Mouse (Mus musculus): Measurements from ENCODE around the gene Gm11027. TPM values are rescaled to one million over a fixed set of nuclear protein-coding genes. Genes with fewer than 3 reads are reported as not detected.

The Gm11027 gene
- polyA plus RNA-seq, 1 experiment from 2014 or later = not detected

DNA sequence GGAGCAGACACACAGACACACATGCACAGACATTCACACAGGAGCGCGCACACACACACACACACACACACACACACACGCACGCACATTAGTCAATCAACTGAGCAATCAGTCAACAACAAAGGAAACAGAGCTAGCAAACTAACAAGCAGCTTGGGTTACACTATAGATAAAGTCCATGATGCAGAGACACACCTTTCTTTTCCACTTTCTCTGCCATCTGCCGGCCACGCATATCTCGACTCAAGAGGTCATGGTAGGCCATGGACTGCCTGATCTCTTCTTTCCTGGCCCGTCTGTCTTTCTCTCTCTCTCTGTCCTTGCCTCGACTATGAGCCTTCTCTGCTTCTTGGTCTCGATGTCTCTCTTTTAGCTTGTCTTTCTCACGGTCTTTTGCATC, 19.6 kb upstream of the Gm11027 start:
- 81% methylated on average over 11 of the region's 11 CpGs for WGBS
- ATAC-seq (ENCODE audit: insufficient number of reproducible peaks, low FRiP score) = no peak
- H3K4me1 ChIP-seq (replicated peaks) = no peaks in the 10 kb centered on the region
- H3K9ac ChIP-seq = no peak overlapping the region
- peaks cover 8% of the 10 kb centered on the region for H3K27me3 ChIP-seq (replicated peaks)
- no peak overlapping the region for H3K4me2 ChIP-seq
- H3K9me3 ChIP-seq (replicated peaks) = no peaks in the 10 kb centered on the region
- no peak overlapping the region for H3K4me3 ChIP-seq
- H3K36me3 ChIP-seq = peaks cover 3% of the 10 kb centered on the region; the same call in 1 of the 2 replicates
- no peak overlapping the region for H3K27ac ChIP-seq (ENCODE audit: poor library complexity, severe bottlenecking)

GRCm38 (mm10) chr12:116258321-116258720, 16.9 kb upstream of the Gm11027 start:
- no peaks in the 10 kb centered on the region for H3K4me1 ChIP-seq (replicated peaks)
- no peak for ATAC-seq (ENCODE audit: insufficient number of reproducible peaks, low FRiP score)

GRCm38 (mm10) chr12:116262555-116263341, 12.4 kb upstream of the Gm11027 start, which contains the start of gene Wdr60:
Gene Wdr60, minus strand, starts transcription at chr12:116263022.
- H3K4me1 ChIP-seq (replicated peaks) = peaks cover 6% of the 10 kb centered on the region; the same call in 1 of the 2 replicates
- H3K4me3 ChIP-seq = peak within 1 kb of the TSS; percentile 64
- H3K27ac ChIP-seq (ENCODE audit: poor library complexity, severe bottlenecking) = no peak within 1 kb of the TSS
- ATAC-seq (ENCODE audit: insufficient number of reproducible peaks, low FRiP score) = peak; percentile 96
- H3K27me3 ChIP-seq (replicated peaks) = peaks cover 35% of the 10 kb centered on the region
- H3K9ac ChIP-seq = peak within 1 kb of the TSS; percentile 74
- H3K4me2 ChIP-seq = peak within 1 kb of the TSS; percentile 72
- 4% methylated on average over 47 of the region's 47 CpGs for WGBS
- no peaks in the 10 kb centered on the region for H3K9me3 ChIP-seq (replicated peaks)
- H3K36me3 ChIP-seq = no peaks in the 10 kb centered on the region

More at GRCm38 (mm10) chr12:116258321-116258720, 16.9 kb upstream of the Gm11027 start:
- Histone ChIP-seq H3K9me3 (replicated peaks) (no peaks in the 10 kb centered on the region), H3K27ac (ENCODE audit: poor library complexity, severe bottlenecking) (no peak overlapping the region), H3K36me3 (peaks cover 3% of the 10 kb centered on the region; the same call in 1 of the 2 replicates), H3K4me2 (no peak overlapping the region), H3K4me3 (no peak overlapping the region), H3K27me3 (replicated peaks) (peaks cover 15% of the 10 kb centered on the region), H3K9ac (no peak overlapping the region)
- WGBS = 82% methylated on average over 2 of the region's 2 CpGs

GRCm38 (mm10) chr12:116264756-116265155, 10.4 kb upstream of the Gm11027 start:
- ATAC-seq (ENCODE audit: insufficient number of reproducible peaks, low FRiP score) = no peak
- Histone ChIP-seq H3K27me3 (replicated peaks) (peaks cover 39% of the 10 kb centered on the region), H3K27ac (ENCODE audit: poor library complexity, severe bottlenecking) (no peak overlapping the region), H3K4me3 (no peak overlapping the region), H3K36me3 (no peaks in the 10 kb centered on the region), H3K9ac (no peak overlapping the region), H3K9me3 (replicated peaks) (no peaks in the 10 kb centered on the region), H3K4me1 (replicated peaks) (peaks cover 6% of the 10 kb centered on the region; the same call in 1 of the 2 replicates), H3K4me2 (no peak overlapping the region)
- WGBS = 44% methylated on average over 2 of the region's 2 CpGs

DNA sequence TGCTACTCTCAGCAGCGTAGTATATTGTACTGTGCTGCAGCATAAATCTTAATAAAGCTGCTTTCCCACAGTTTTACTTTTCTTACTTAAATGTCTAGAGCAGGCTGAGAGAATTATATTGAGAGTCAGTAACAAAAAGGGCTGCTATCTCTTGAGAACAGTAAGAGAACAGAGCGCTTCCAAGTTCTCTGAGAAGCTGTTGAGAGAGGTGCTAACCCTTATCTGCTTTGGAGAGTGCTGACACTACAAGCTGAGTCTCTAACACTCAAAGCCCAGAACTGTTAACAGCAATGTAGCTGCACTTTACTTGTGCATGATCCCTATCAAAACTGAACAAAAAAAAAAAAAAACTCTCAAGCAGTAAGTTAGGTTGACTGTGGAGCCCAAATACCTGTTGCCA, 9.9 kb upstream of the Gm11027 start:
- WGBS = 48% methylated on average over 2 of the region's 2 CpGs
- H3K27me3 ChIP-seq (replicated peaks) = peaks cover 44% of the 10 kb centered on the region
- H3K27ac ChIP-seq (ENCODE audit: poor library complexity, severe bottlenecking) = no peak overlapping the region
- H3K9ac ChIP-seq = no peak overlapping the region
- no peak overlapping the region for H3K4me3 ChIP-seq
- peaks cover 6% of the 10 kb centered on the region; the same call in 1 of the 2 replicates for H3K4me1 ChIP-seq (replicated peaks)
- H3K9me3 ChIP-seq (replicated peaks) = no peaks in the 10 kb centered on the region
- H3K36me3 ChIP-seq = no peaks in the 10 kb centered on the region
- no peak overlapping the region for H3K4me2 ChIP-seq
- no peak for ATAC-seq (ENCODE audit: insufficient number of reproducible peaks, low FRiP score)

- Histone ChIP-seq H3K27ac (ENCODE audit: poor library complexity, severe bottlenecking) (no peak overlapping the region), H3K9me3 (replicated peaks) (no peaks in the 10 kb centered on the region), H3K4me1 (replicated peaks) (peaks cover 6% of the 10 kb centered on the region; the same call in 1 of the 2 replicates), H3K36me3 (no peaks in the 10 kb centered on the region), H3K27me3 (replicated peaks) (peaks cover 61% of the 10 kb centered on the region), H3K9ac (no peak overlapping the region), H3K4me3 (no peak overlapping the region), H3K4me2 (no peak overlapping the region)
- 66% methylated on average over 5 of the region's 5 CpGs for WGBS
- no peak for ATAC-seq (ENCODE audit: insufficient number of reproducible peaks, low FRiP score)
These were observed 5.7 kb upstream of the Gm11027 start for GRCm38 (mm10) chr12:116269450-116269849.

DNA sequence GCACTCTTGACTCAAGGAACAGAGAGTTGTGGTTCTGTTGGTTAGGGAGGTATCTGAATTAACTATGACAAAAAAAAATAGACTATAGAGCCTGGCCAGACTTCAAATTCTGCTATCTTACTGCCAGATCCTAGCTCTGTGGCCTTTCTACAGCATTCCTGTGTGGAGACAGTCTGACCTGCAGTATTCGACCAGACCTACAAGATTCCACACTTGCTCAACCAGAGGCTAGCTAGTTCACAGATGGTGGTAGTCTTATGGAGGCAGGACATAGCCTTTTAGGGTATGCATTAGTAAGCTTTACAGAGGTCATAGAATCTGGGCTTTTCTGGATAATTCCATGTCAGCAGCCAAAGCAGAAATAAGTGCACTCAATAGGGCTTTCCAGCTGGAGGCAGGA, 4.6 kb upstream of the Gm11027 start:
- no peak overlapping the region for H3K27ac ChIP-seq (ENCODE audit: poor library complexity, severe bottlenecking)
- peaks cover 61% of the 10 kb centered on the region for H3K27me3 ChIP-seq (replicated peaks)
- H3K4me3 ChIP-seq = no peak overlapping the region
- H3K9ac ChIP-seq = no peak overlapping the region
- ATAC-seq (ENCODE audit: insufficient number of reproducible peaks, low FRiP score) = no peak
- H3K36me3 ChIP-seq = no peaks in the 10 kb centered on the region
- H3K9me3 ChIP-seq (replicated peaks) = no peaks in the 10 kb centered on the region
- no peaks in the 10 kb centered on the region for H3K4me1 ChIP-seq (replicated peaks)
- WGBS = 67% methylated on average over 1 of the region's 1 CpGs
- no peak overlapping the region for H3K4me2 ChIP-seq

DNA sequence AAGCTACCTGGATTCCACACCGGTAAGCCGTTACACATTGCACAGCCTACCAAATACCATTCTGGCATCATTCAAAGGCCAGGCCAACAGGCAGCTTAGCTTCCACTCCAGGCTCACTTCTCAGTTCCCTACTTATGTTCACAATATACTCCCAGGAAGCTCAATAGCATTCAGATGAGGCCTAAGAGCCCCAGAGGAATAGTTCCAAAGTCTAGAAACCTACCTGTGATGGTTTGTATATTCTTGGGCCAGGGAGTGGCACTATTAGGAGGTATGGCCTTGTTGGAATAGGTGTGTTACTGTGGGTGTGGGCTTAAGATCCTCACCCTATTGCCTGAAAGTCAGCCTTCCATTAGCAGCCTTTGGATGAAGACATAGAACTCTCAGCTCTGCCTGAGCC, 4.1 kb upstream of the Gm11027 start:
- Histone ChIP-seq H3K9me3 (replicated peaks) (no peaks in the 10 kb centered on the region), H3K9ac (no peak overlapping the region), H3K36me3 (no peaks in the 10 kb centered on the region), H3K27me3 (replicated peaks) (peaks cover 65% of the 10 kb centered on the region), H3K4me1 (replicated peaks) (no peaks in the 10 kb centered on the region), H3K4me3 (no peak overlapping the region), H3K4me2 (no peak overlapping the region), H3K27ac (ENCODE audit: poor library complexity, severe bottlenecking) (no peak overlapping the region)
- no peak for ATAC-seq (ENCODE audit: insufficient number of reproducible peaks, low FRiP score)
- WGBS = 92% methylated on average over 2 of the region's 2 CpGs

- H3K9me3 ChIP-seq (replicated peaks) = no peaks in the 10 kb centered on the region
- H3K27ac ChIP-seq (ENCODE audit: poor library complexity, severe bottlenecking) = no peak overlapping the region
- no peaks in the 10 kb centered on the region for H3K36me3 ChIP-seq
- no peak overlapping the region for H3K9ac ChIP-seq
- no peak for ATAC-seq (ENCODE audit: insufficient number of reproducible peaks, low FRiP score)
- 55% methylated on average over 1 of the region's 1 CpGs for WGBS
- no peak overlapping the region for H3K4me2 ChIP-seq
- no peaks in the 10 kb centered on the region for H3K4me1 ChIP-seq (replicated peaks)
- H3K27me3 ChIP-seq (replicated peaks) = peaks cover 52% of the 10 kb centered on the region
- no peak overlapping the region for H3K4me3 ChIP-seq
These were observed 1.5 kb upstream of the Gm11027 start for GRCm38 (mm10) chr12:116273733-116274132.

- WGBS = 89% methylated on average over 4 of the region's 4 CpGs
- H3K27ac ChIP-seq (ENCODE audit: poor library complexity, severe bottlenecking) = no peak overlapping the region
- 0 out of 2 replicates have a peak, but pooled peaks cover 5% of the 10 kb centered on the region for H3K4me1 ChIP-seq (replicated peaks)
- ATAC-seq (ENCODE audit: insufficient number of reproducible peaks, low FRiP score) = no peak
- no peak overlapping the region for H3K4me3 ChIP-seq
- no peak overlapping the region for H3K4me2 ChIP-seq
- no peaks in the 10 kb centered on the region for H3K36me3 ChIP-seq
- H3K9me3 ChIP-seq (replicated peaks) = no peaks in the 10 kb centered on the region
- H3K27me3 ChIP-seq (replicated peaks) = peaks cover 37% of the 10 kb centered on the region
- no peak overlapping the region for H3K9ac ChIP-seq
These were observed 445 bp downstream of the Gm11027 start for GRCm38 (mm10) chr12:116275631-116276030.

DNA sequence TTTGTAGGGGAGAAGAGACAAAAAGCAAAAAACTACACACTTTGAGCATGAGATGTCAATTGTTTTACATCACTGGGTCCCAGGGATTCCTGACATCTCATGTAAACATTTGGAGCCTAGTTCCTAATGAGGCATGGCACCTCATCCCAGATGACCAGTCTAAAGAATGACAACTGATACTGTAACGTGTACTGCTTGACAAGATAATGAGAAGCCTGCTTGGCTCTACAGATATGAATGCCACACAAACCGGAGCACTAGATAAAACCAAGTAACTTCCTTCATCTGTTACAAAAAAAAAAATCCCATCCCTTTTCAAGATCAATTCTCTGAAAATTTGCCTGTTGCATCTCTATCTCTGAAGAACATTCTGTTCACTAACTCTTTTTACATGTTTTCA, 1.8 kb downstream of the Gm11027 start:
- Histone ChIP-seq H3K4me1 (replicated peaks) (peaks cover 6% of the 10 kb centered on the region), H3K36me3 (no peaks in the 10 kb centered on the region), H3K9ac (no peak overlapping the region), H3K9me3 (replicated peaks) (no peaks in the 10 kb centered on the region), H3K4me2 (no peak overlapping the region), H3K4me3 (no peak overlapping the region), H3K27me3 (replicated peaks) (peaks cover 27% of the 10 kb centered on the region), H3K27ac (ENCODE audit: poor library complexity, severe bottlenecking) (no peak overlapping the region)
- WGBS = 28% methylated on average over 2 of the region's 2 CpGs
- no peak for ATAC-seq (ENCODE audit: insufficient number of reproducible peaks, low FRiP score)
